Mouse (Mus musculus): ENCODE measurements around the gene Agbl4.

Gene Agbl4

GRCm38 (mm10) chr4:111584286-111584685 lies 1186.8 kb downstream of the Agbl4 start:
- DNase-seq (ENCODE audit: low spot score): no peak

- DNase-seq (ENCODE audit: low spot score): no peak
Measured at GRCm38 (mm10) chr4:111588211-111588610, 1190.8 kb downstream of the Agbl4 start.

GRCm38 (mm10) chr4:111589467-111590170 lies 1192.2 kb downstream of the Agbl4 start:
- DNase-seq (ENCODE audit: low spot score): no peak

- DNase-seq (ENCODE audit: low spot score): no peak
Measured at GRCm38 (mm10) chr4:111594655-111595295, 1197.3 kb downstream of the Agbl4 start.

DNA sequence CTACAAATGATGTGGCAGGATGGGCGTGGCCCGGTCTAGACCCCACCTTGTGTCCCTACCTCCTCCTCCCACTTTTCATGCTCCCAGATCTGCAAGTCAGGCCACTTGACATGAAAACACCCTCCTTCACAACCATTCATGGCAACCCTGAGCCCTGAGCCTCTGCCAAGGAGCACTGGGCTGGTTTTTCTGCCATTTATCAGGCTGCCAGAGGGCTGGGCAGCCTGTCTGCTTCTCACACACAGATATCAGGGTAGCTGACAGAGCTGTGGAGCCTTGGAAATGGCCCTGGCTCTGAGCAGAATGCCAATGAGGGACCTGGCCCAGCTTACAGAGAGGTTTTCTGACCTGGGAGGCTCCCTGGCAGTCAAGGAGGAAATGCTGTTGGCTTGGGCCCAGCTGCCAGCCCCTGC lies 1199.8 kb downstream of the Agbl4 start:
- no peak for DNase-seq (ENCODE audit: low spot score)

GRCm38 (mm10) chr4:111597986-111598385 lies 1200.5 kb downstream of the Agbl4 start:
- DNase-seq (ENCODE audit: low spot score): no peak

DNA sequence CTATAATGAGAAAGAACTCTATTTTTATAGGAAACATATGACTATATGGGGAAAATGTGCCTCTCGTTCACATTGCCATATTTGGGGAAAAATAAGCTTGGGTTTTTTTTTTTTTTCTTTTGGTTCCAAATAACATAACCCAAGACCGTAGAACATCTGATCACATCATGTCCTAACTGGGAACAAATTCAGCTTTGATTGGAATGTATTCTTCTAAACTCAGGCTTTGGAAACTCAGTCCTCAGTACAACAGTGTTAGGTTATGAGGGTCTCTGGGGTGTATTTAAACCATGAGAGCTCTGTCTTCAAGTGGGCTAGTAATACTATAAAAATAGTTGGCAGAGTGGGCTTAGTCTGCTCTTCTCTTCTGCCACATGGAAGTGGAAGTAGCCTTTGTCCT lies 1205.7 kb downstream of the Agbl4 start:
- no peak for DNase-seq (ENCODE audit: low spot score)

DNA sequence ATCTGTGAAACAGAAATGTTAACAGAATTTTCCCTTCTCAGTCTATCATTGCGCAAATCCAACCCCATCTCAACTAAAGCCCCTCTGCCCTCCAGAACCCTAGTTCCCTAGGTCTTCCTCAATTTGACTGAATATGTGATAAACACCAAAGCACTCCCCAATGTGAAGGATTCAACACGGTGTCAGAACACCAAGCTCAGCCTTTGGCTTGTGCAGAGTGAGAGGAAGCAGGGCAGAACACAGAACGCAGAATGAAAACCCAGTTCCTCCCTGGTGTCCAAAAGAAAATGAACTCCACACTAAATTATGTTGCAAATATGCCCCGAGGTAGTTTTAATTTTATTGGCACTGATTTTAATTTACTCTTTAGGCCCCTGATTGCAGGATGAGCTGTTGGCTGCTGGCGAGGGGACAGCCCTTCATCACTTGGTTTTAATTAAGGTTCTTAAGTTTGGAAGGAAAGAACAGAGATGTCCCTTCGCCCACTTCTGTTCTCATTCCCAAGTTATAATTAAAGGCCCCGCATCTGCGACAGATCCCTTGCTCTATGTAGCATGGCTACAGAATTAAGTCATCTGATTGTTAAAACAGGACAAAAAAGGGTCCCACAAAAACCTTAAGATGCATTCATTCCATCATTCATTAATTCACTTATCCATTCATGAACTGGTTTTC lies 1210.5 kb downstream of the Agbl4 start:
- DNase-seq (ENCODE audit: low spot score): no peak

DNA sequence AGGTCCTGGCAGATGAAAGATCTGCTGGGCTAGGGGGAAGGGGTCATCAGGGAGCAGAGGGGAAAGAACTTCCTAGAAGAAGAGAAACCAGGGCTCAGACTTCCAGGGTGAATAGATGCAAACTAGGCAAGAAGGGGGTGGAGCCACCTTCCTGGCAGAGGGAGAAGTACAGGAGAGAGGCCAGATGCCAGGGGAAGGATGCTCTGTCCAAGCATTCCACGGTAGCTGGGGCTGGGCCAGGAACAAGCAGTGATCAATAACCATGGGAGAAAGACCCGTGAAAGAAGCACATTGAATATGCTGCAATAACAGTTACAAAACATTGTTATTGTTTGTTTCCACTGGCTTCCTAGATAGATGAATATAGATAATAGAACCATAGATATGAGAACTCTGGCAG lies 1224.4 kb downstream of the Agbl4 start:
- no peak for DNase-seq (ENCODE audit: low spot score)

DNA sequence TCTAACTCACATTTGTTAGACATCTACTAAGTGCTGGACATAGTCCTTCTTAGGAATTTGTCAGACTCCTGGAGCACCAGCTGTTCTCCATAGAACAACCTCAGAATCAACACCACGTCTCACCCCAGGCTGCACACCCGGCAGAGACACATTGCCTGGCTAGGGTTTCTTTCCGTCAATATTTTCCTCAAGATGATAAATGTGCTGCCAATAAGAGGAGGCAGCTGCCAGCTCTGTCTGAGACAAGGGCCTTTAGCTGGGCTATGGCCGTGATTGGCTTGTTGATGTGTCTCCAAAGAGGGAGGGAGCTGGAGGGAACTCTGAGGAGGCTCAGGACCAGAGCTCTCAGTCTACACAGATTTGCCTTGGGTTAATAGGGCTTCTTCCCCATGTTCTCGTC lies 1227.5 kb downstream of the Agbl4 start:
- no peak for DNase-seq (ENCODE audit: low spot score)

GRCm38 (mm10) chr4:111626118-111626830 lies 1228.8 kb downstream of the Agbl4 start:
- DNase-seq (ENCODE audit: low spot score): peak; percentile 82

DNA sequence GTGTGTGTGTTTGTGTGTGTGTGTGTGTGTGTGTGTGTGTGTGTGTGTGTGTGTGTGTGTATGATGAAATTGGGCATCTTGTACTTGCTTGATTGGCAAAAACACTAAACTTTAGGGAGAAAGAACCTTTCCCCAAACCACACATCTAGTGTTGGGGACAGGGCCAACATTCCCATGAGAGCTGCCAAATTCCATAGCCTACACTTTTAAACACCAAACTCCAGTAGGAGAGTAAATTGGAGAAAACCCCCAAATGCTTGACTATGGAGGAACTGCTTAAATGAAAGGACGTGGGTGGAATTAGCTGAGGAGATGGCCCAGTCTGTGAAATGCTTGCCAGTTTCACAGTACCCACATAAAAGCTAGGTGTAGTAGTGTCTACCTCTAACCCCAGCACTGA lies 1235.2 kb downstream of the Agbl4 start:
- no peak for DNase-seq (ENCODE audit: low spot score)

DNA sequence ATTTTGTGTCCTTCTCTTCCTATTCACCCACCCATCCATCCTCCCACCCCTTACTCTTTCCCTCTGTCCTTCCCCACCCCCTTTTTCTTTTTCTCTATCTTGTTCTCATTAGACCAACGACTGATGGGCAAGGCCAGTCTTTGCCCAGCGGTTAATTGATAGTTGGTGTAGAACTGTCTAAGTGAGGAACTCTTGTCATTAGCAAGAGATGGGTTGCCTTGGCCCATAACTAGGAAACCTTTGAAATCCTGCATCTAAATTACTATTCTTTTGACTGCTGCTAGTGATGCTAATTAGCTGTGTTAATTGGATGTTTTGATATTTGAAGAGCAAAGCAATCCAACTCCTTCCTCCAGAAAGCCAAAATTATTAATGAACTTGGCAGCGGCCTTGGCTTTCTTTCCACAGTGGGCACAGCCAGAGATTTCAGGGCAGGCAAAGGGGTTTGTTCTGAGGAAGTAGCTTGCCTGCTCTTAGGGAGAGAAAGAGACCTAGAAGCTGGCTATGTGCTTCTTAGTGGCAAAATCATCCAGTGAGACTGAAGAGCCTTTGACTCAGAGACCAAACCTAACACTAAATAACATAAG lies 1238.2 kb downstream of the Agbl4 start:
- DNase-seq (ENCODE audit: low spot score): no peak

- no peak for DNase-seq (ENCODE audit: low spot score)
Measured at GRCm38 (mm10) chr4:111638948-111639708, 1241.7 kb downstream of the Agbl4 start.

- DNase-seq (ENCODE audit: low spot score): no peak
Measured at GRCm38 (mm10) chr4:111645117-111645830, 1247.8 kb downstream of the Agbl4 start.

- DNase-seq (ENCODE audit: low spot score): peak; percentile 60
Measured at GRCm38 (mm10) chr4:111645831-111646166, 1248.3 kb downstream of the Agbl4 start.

DNA sequence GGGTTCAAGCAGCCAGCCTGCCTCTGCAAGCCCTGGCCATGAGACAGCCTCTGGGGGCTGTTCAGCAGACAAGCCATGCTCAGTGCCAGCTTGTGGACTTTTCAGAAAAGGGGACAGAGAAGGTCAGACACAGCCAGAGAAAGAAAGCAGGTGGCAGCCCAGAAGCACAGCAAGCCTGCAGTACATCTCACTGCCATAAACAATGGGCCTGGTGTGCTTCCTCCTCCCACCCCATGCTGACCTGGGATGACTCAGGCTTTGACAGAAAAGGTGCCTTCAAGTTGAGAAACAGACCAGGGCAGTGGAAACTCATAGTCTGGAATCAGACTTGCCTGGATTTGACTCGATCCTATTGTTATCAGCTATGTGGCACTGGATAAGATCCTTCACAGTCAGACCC lies 1256.0 kb downstream of the Agbl4 start:
- no peak for DNase-seq (ENCODE audit: low spot score)

- DNase-seq (ENCODE audit: low spot score): peak; percentile 43
Measured at GRCm38 (mm10) chr4:111663730-111664129, 1266.3 kb downstream of the Agbl4 start.

DNA sequence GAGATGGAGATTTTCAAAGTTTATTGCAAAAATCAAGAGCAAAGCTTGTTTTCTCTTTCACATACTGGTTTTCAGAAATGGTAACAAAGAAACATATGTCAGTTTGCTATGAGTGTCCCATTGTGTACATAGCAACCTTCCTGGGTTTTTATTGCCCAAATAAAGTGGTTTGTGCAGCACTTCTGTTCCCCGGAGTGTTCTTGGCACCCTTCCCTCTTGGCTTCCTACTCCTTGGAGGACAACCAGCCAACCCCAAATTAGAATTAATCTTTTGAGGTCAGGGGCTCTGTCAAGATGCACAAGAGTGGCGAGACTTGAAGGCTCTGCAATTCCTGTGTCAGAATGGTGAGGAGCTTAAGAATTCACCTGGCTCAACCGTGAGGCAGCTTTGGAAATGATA lies 1266.7 kb downstream of the Agbl4 start:
- DNase-seq (ENCODE audit: low spot score): no peak

DNA sequence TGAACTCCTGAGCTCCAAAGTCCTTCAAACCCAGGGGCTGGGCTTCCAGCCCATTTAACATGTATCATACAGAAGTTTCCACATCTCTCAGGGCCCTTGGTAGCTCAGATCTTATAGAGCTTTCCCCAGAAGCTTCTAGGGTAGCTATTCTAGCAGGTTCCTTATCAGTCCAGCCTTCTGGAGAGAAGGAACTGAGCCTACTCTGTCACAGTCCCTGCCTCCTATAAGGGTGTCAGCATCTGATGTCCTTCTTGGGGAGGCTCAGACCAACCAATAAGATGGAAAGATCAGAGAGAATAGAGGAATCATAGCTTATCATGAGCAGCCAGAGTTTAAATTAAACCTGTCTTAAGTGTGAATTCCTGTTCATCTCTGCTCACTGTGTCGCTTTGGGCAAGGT lies 1269.3 kb downstream of the Agbl4 start:
- no peak for DNase-seq (ENCODE audit: low spot score)

GRCm38 (mm10) chr4:111669369-111669768 lies 1271.9 kb downstream of the Agbl4 start:
- DNase-seq (ENCODE audit: low spot score): no peak

Measured in embryo, embryonic 10.5 days (tissue).